Mouse (Mus musculus) olfactory bulb, adult 2 months (tissue): Measurements from ENCODE around the gene Nxt1.

ENCODE experiments used
- CTCF ChIP-seq: fragments of 200-500 bp; IDR thresholded peaks from 2 replicates; pipeline ENCODE4 v1.5.1; 2012; ENCODE audit warnings: low read depth, mild to moderate bottlenecking, low read length, moderate library complexity; ENCODE audit not compliant: insufficient read depth
- POLR2A ChIP-seq: fragments of 200-500 bp; IDR thresholded peaks from 2 replicates; pipeline ENCODE4 v1.6.1; 2012; ENCODE audit warnings: mild to moderate bottlenecking, low read depth, low read length, moderate library complexity; ENCODE audit not compliant: insufficient read depth

DNA sequence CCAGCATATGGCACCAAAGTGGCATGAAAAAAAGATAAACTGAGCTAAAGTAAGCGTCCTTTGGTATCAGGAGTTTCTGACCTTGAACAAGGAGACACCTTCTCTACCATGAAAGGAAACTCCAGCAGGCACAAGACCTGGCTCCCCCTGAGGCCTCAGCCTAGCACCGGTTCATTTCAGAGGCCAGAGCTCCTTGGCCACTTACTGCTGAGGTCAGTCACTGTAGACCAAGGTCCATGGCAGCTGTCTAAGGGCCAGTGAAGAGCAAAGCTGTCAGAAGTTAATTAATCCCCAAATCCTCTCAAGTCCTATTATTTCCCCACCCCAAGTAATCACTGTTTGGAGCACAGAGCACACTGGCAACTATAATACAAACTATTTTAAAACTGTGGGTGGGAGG, 44.7 kb downstream of the Nxt1 start:
- no peak for TF ChIP-seq CTCF
- TF ChIP-seq POLR2A: no peak
